Mouse (Mus musculus) lung, embryonic 16.5 days (tissue): ENCODE measurements around the gene Foxp1. TPM values are rescaled to one million over a fixed set of nuclear protein-coding genes. Genes with fewer than 3 reads are reported as not detected.

Experiments
- ATAC-seq: fragments of 200-750 bp; cut with Nextera tagmentation; 2 replicates; pipeline ENCODE4 v1.8.0; 2017; ENCODE audit warnings: low read depth, mild to moderate bottlenecking, moderate library complexity
- H3K27ac ChIP-seq: fragments of 300-500 bp; sonication (generic); 2 replicates; pipeline ENCODE4 v1.5.1; 2014; ENCODE audit warnings: mild to moderate bottlenecking, control low read depth, low read length
- H3K27me3 ChIP-seq: fragments of 300-500 bp; sonication (generic); 2 replicates; pipeline ENCODE4 v1.6.1; 2014; ENCODE audit warnings: low read depth, low read length, mixed read lengths; ENCODE audit not compliant: control insufficient read depth, insufficient read depth
- H3K36me3 ChIP-seq: fragments of 300-500 bp; sonication (generic); 2 replicates; pipeline ENCODE4 v1.6.1; 2014; ENCODE audit warnings: low read length; ENCODE audit not compliant: control insufficient read depth, insufficient read depth
- H3K4me1 ChIP-seq: fragments of 300-500 bp; sonication (generic); replicated peaks from 2 replicates; pipeline ENCODE4 v1.6.1; 2014; ENCODE audit warnings: low read length, mixed read lengths; ENCODE audit not compliant: control insufficient read depth, insufficient read depth
- H3K4me2 ChIP-seq: fragments of 300-500 bp; sonication (generic); 2 replicates; pipeline ENCODE4 v1.6.1; 2014; ENCODE audit warnings: low read depth, low read length, control low read depth
- H3K4me3 ChIP-seq: fragments of 300-500 bp; sonication (generic); 2 replicates; pipeline ENCODE4 v1.5.1; 2014; ENCODE audit warnings: mild to moderate bottlenecking, low read length, control low read depth
- H3K9ac ChIP-seq: fragments of 300-500 bp; sonication (generic); 2 replicates; pipeline ENCODE4 v1.6.1; 2014; ENCODE audit warnings: low read length, control low read depth
- H3K9me3 ChIP-seq: fragments of 300-500 bp; sonication (generic); 2 replicates; pipeline ENCODE4 v1.6.1; 2016; ENCODE audit warnings: low read length; ENCODE audit not compliant: control insufficient read depth
- WGBS: fragments of 180-500 bp; shearing (Covaris S2); extraction: QIAGEN DNeasy Blood & Tissue Kit; methylation state at CpG from one replicate; pipeline ENCODE4 v1.1.7; 2014; 5-methylcytosine and 5-hydroxymethylcytosine counted together
- polyA plus RNA-seq: library from polyadenylated mRNA; unstranded; fragments of >200 nt; fragmentation: Nextera tagmentation; extraction: Ambion mirVana; gene quantifications from 2 replicates; pipeline ENCODE4 v1.2.1, GENCODE M21; 2015

The Foxp1 gene
- polyA plus RNA-seq, 1 experiment from 2014 or later = 116 TPM

DNA sequence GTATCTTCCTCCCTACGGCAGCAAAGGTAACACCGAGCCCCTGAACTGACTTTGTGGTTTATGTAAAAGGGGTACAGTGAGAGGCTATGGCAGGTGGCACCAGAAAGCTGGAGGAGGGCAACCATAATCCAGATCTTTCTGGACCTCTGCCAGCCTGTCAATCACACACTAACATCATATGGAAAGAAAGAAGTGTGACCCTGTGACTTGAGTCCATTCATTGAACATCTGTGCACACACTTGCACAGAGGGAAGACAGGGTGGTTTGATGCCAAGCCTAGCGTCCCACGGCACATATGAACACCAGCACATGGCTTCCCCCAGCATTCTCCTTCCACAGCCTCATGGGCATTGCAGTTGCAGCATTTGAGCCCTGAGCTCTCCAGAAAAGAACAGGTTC is 58.1 kb downstream of the Foxp1 start:
- H3K27me3 ChIP-seq = no peaks in the 10 kb centered on the region
- H3K4me3 ChIP-seq = no peak overlapping the region
- no peaks in the 10 kb centered on the region for H3K9me3 ChIP-seq
- ATAC-seq = no peak
- H3K4me1 ChIP-seq = no peaks in the 10 kb centered on the region
- WGBS = 90% methylated on average over 4 of the region's 4 CpGs
- H3K27ac ChIP-seq = no peak overlapping the region
- no peak overlapping the region for H3K4me2 ChIP-seq
- H3K36me3 ChIP-seq = no peaks in the 10 kb centered on the region
- no peak overlapping the region for H3K9ac ChIP-seq

DNA sequence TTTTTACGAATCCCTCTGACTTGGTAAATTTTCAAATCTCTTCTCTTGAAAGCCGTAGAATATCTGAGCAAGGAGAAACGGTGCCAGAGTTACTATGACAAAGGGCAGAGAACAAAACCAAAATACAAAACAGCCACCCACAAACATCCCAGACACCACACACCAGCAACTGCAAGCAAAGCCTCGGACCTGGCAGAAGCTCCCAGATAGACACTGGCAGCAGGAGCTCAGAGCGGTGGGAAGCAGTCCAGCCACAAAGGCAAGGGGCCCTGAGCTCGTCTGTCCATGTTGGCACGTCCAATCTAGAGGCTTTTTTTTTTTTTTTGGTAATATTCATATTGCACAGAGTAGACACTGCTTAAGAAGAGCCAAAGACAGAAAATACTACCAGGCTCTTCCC is 58.6 kb downstream of the Foxp1 start:
- Histone ChIP-seq H3K27ac (no peak overlapping the region), H3K4me1 (no peaks in the 10 kb centered on the region), H3K36me3 (no peaks in the 10 kb centered on the region), H3K9ac (no peak overlapping the region), H3K4me3 (no peak overlapping the region), H3K9me3 (no peaks in the 10 kb centered on the region), H3K27me3 (no peaks in the 10 kb centered on the region), H3K4me2 (no peak overlapping the region)
- 82% methylated on average over 7 of the region's 7 CpGs for WGBS
- no peak for ATAC-seq

DNA sequence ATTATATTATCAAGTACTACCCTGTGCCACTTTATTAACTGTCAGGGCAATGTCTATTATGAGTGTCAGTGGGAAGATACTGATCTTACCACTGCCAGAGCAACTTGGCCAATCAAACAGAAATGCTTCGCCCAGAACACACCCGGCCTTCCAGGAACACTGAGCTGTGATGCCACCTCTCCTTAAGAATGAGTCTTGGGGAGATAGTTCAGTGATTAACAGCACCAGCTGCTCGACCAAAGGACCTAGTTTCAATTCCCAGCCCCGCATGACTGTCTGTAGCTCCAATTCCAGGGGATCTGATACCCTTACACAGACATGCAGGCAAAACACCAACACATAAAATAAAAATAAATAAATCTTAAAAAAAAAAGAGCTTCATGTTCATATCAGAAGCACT is 63.7 kb downstream of the Foxp1 start:
- no peak for ATAC-seq

DNA sequence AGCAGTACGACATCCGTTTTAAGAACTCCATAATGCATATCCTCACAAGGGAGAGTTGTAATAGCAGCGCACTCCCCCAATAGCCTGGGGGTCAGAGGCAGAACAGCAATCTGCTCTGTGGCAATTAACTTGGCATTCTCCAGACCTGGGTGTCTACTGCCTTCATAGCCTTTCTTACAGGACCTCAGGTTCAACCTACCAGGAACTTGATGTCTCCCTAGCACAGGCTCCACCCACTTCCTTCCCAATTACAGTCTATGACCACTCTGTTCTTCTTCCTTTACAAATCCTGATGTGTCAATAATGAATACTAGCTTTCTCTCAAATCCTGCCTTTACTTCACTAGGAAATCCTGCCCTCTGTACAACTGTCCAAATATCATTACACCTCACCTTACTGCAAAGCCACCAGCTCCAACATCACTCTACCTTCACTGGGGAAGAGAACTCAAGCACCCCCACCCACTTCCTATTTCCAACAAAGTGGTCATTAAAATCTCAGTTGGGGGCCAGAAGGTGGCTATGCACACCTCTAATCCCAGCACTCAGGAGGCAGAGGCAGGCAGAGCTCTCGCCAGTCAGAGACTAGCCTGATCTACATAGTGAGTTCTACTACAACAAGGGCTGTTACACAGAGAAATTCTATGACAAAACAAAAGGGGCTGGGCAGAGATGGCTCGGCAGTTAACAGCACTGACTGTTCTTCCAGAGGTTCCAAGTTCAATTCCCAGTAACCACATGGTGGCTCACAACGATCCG is 68.6 kb downstream of the Foxp1 start:
- 93% methylated on average over 7 of the region's 7 CpGs for WGBS
- H3K27ac ChIP-seq = no peak overlapping the region
- no peak for ATAC-seq
- no peak overlapping the region for H3K9ac ChIP-seq
- H3K4me3 ChIP-seq = no peak overlapping the region
- peaks cover 6% of the 10 kb centered on the region; the same call in 1 of the 2 replicates for H3K4me1 ChIP-seq
- no peak overlapping the region for H3K4me2 ChIP-seq
- no peaks in the 10 kb centered on the region for H3K36me3 ChIP-seq
- H3K27me3 ChIP-seq = no peaks in the 10 kb centered on the region
- H3K9me3 ChIP-seq = no peaks in the 10 kb centered on the region

More for the DNA sequence above, 63.7 kb downstream of the Foxp1 start:
- Histone ChIP-seq H3K4me1 (no peaks in the 10 kb centered on the region), H3K4me2 (no peak overlapping the region), H3K27ac (no peak overlapping the region), H3K27me3 (no peaks in the 10 kb centered on the region), H3K9ac (no peak overlapping the region), H3K36me3 (no peaks in the 10 kb centered on the region), H3K4me3 (no peak overlapping the region), H3K9me3 (no peaks in the 10 kb centered on the region)
- WGBS = 88% methylated on average over 4 of the region's 4 CpGs

DNA sequence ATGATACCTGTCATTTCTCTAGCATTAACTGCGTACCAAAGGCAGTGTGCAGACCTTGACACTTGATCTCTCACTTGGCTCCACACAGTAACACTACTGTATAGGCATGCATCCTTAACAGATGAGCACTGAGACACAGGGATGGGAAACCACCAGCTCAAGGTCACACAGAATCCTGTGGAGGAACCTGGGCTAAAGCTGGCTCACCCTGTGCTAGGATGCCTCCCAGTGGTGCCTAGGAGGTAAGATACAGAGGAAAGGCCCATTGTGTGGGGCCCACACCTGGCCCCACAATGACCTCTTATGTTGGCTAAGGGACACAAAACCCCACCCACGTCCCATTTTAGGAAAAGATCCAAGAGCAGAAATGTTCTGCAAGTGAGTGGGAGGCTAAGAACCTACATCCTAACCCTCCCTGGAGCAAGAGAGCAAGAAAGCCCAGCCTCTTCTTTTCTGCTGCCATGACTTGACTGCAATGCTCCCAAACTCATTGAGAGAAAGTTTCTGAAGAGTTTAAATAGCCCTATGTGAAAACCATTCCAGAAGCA is 69.8 kb downstream of the Foxp1 start:
- Histone ChIP-seq H3K4me1 (peaks cover 6% of the 10 kb centered on the region; the same call in 1 of the 2 replicates), H3K4me2 (no peak overlapping the region), H3K27me3 (no peaks in the 10 kb centered on the region), H3K4me3 (no peak overlapping the region), H3K27ac (no peak overlapping the region), H3K9me3 (no peaks in the 10 kb centered on the region), H3K9ac (no peak overlapping the region), H3K36me3 (no peaks in the 10 kb centered on the region)
- 54% methylated on average over 2 of the region's 2 CpGs for WGBS
- 0 out of 2 replicates have a peak, but pooled peaks have one; percentile 31 for ATAC-seq

DNA sequence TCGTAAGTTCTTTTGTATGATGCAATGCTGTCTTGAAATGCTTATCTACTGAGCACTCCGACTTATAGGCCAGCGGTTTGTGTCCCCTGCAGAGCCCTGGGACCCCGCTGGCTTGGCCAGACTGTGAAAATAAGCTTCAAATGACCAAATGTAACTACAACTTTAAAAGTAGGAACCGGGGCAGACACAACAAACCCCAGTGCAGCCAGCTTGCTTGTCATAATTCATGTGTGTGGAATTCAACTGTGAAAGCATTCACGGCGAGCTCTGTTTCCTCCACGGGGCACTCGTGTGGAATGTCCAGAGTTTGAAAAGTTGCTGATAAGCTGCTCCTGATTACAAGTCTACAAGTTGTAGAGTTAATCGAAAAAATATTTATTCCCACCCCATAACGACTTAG is 71.0 kb downstream of the Foxp1 start:
- peak overlapping the region; percentile 14; the same call in 1 of the 2 replicates for H3K27ac ChIP-seq
- no peaks in the 10 kb centered on the region for H3K36me3 ChIP-seq
- 26% methylated on average over 11 of the region's 11 CpGs for WGBS
- H3K9me3 ChIP-seq = no peaks in the 10 kb centered on the region
- no peak overlapping the region for H3K4me3 ChIP-seq
- H3K4me2 ChIP-seq = no peak overlapping the region
- H3K27me3 ChIP-seq = no peaks in the 10 kb centered on the region
- peak; percentile 46; the same call in 1 of the 2 replicates for ATAC-seq
- no peak overlapping the region for H3K9ac ChIP-seq
- peaks cover 6% of the 10 kb centered on the region; the same call in 1 of the 2 replicates for H3K4me1 ChIP-seq

DNA sequence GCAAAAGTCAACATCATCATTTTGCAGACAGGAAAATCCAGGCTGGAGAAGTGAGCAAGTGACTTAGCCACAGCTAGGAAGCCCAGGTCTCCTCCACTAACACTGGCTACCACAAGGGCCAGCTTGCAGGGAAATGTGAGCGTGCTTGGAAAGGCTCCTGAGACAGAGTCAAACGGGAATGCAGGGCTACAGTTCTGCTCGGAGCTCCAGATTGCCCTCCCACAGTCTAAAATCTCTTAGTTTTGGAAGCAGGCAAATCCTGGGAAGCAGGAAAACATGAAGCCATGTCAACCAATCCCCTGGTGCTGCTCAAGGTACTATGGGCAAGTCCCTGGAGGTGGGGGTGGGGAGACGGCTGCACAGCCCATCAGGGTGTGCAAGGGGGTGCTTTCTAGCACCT is 75.1 kb downstream of the Foxp1 start:
- H3K27ac ChIP-seq = no peak overlapping the region
- H3K36me3 ChIP-seq = no peaks in the 10 kb centered on the region
- no peaks in the 10 kb centered on the region for H3K9me3 ChIP-seq
- no peaks in the 10 kb centered on the region for H3K27me3 ChIP-seq
- H3K9ac ChIP-seq = no peak overlapping the region
- no peak for ATAC-seq
- H3K4me1 ChIP-seq = peaks cover 6% of the 10 kb centered on the region; the same call in 1 of the 2 replicates
- H3K4me3 ChIP-seq = no peak overlapping the region
- H3K4me2 ChIP-seq = no peak overlapping the region
- 84% methylated on average over 4 of the region's 4 CpGs for whole genome bisulfite sequencing

DNA sequence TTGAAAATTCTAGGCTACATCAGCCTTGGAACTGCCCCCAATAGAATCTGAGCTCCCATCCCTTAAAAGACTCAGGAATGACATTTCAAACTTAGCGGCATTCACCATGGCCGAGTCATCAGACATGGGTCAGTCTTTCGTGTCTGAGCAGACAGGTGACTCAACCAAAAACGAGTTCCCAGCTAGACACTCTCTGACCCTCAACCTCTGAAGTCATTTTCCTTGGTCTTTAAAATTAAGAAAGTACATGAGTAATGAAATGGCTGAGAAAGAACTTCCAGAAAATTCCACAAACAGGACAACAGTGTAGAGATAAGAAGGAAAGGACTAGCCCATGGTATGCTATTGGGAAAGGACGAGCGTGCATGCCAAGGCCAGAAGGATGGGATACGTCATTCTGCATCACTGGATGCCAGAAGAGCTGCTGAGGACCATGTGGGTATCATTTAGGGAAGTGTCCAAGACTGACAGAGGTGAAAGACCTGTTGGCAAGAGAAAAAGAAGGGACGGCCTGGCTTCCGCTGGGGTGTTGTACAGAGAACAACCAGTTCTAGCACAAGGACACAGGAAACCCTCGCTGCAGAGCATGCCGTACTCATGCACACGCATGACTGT is 75.6 kb downstream of the Foxp1 start:
- no peak for ATAC-seq
- Histone ChIP-seq H3K27ac (no peak overlapping the region), H3K4me1 (peaks cover 5% of the 10 kb centered on the region; the same call in 1 of the 2 replicates), H3K36me3 (no peaks in the 10 kb centered on the region), H3K9me3 (no peaks in the 10 kb centered on the region), H3K4me3 (no peak overlapping the region), H3K27me3 (no peaks in the 10 kb centered on the region), H3K9ac (no peak overlapping the region), H3K4me2 (no peak overlapping the region)
- 88% methylated on average over 12 of the region's 12 CpGs for WGBS

DNA sequence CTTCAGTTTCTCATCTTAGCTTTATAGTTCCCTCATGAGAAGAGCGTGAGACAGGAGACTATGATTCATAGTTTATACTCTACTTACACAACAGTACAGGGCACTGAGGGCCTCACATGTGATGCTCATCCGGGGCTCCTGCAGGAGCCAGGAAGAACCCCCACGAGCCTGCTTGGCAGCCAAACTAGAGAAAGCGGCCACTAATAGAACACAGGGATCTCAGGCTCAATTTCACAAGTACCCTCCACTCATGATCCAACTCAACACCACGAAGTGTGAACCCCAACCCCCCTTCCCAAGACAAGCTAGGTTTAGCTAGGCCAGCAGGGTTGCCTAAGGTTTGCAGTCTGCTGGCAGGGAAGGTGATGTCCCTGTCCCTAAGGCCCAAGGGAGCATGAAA is 79.1 kb downstream of the Foxp1 start:
- no peaks in the 10 kb centered on the region for H3K36me3 ChIP-seq
- no peak overlapping the region for H3K4me3 ChIP-seq
- H3K27ac ChIP-seq = no peak overlapping the region
- no peak for ATAC-seq
- H3K9ac ChIP-seq = no peak overlapping the region
- no peaks in the 10 kb centered on the region for H3K27me3 ChIP-seq
- H3K4me2 ChIP-seq = no peak overlapping the region
- H3K4me1 ChIP-seq = 0 out of 2 replicates have a peak, but pooled peaks cover 6% of the 10 kb centered on the region
- WGBS = 70% methylated on average over 5 of the region's 5 CpGs
- H3K9me3 ChIP-seq = no peaks in the 10 kb centered on the region
